Mouse (Mus musculus): ENCODE results near the gene Nol9. TPM values are rescaled to one million over a fixed set of nuclear protein-coding genes. Genes with fewer than 3 reads are reported as not detected.

The Nol9 gene
- total RNA-seq, 2 experiments from 2014 or later: 16.5 to 18.8 TPM

GRCm38 (mm10) chr4:152083611-152084220, 44.6 kb downstream of the Nol9 start:
- intact Hi-C loops (cut with DNase I): no loop called here
- no peak for DNase-seq (ENCODE audit: low spot score in 2 of 2)

DNA sequence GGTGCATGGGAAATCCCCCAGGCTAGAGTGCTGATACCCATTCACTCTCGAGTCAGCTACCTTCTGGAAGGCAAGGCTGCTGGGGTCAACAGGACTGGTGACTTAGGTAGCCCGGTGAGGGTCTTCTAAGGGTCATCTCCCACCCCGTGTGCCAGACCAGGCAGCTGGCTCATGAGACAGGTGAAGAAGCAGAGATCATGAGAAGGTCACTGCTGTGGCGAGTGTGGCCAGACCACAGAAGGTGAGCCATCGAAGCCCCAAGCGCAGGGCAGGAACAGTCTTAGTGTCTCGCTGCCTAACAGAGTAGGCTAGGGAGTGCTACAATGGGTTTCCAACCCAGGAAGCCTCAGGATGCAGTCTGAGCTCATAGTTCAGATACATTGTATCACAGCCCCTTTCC, 45.5 kb downstream of the Nol9 start:
- DNase-seq (ENCODE audit: low spot score in 2 of 2): no peak
- intact Hi-C loops (cut with DNase I): no loop called here

DNA sequence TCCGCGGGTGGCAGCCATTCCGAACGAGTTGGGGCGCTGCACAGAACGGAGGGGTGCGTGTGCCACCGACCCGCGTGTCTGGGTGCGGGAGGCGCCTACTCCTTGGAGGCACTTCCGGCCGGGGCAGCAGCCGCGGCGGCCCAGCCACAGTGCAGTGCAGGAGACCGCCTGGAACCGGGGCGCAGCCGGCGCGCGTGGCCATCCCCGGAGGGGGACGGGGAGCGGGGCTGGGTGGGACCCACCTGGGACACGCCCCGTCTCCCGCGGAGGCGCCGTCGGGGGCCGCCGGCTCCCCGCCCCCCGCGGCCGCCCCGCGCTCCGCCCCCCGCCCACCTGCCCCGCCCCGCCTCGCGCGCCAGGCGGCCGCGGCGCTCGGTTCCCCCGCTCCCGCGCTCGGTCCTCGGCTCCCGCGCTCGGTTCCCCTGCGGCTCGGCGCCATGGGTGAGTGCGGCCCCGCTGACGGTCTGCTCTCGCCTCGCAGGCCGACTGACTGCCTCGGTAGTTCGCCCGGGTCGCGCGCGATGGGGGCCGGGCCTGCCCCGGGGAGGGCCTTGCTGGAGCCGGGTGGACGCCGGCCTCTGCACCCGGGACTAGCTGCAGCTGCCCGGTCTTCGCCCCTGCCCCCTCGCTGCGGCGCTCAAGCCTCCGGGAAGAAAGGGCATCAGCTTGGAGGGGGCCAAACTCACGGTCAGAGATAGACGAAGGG, 47.5 kb downstream of the Nol9 start:
- peak; percentile 55 for DNase-seq (ENCODE audit: low spot score in 2 of 2)
- intact Hi-C loops (cut with DNase I): loop anchor here (2.0 kb wide), 1 partner anchor 48 kb away; the partner anchor contains the start of genes Nol9 and Tas1r1

DNA sequence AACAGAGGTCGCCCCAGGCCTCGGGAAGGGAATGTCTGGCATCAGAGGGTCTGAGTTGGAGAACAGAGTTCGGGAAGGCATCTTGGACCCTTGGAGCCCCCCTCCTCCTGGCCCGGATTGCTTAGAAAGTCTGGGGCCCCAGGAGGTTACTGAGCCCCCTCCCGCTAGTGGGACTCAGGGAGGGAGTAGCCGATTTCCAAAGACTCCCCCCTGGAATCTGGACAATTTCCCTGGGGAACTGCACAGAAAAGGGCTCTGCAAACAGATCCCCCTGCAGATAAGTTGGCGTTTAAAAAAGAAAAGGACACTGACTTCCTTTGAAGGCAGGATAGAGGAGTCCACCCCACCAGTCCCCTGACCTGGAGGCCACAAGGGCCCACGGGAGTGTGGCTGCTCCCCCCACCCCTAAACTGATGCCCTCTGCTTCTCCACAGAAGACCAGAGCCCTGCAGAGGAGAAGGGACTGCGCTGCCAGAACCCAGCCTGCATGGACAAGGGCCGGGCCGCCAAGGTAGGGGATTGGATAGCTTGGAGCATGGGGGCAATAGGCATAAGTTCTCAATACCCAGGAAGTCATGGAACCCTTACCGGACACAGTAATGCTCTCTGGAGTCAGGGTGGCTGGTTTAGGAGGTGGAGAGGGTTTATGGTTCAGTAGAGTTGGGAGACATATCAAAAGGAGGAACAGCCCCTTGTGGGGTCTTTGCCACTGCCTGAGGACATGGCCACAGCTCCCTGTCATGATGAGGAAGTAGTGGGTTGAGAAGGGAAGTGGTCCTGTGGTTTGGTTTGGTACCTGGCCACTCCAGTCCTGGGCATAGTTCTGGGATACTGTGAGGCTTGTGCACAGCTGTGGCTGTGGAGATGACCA, 48.3 kb downstream of the Nol9 start:
- DNase-seq (ENCODE audit: low spot score in 2 of 2): peak in 1 of 2 experiments; percentile 35
- intact Hi-C loops (cut with DNase I): loop anchor here (1.0 to 2.0 kb wide), 3 partner anchors 13 to 79 kb away; partner anchors contain the start of genes Klhl21, Nol9 and Tas1r1

DNA sequence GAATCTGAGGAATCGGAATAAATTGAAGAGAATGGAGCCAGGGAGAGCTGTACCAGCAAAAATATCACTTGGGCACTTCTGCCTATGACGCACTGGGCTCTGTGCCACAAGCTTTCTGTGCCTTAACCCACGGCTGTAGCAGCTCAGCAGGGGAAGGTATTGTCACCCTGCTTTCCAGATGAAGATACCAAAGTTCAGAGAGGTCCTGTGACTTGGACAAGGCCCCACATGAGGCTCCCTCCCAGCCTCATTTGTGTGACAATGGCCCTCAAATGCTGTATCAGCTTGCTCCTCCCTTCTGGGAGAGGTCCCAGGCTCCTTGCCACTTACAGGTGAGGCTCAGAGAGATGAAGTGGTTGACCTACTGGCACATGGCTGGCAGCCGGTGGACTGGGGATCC, 49.0 kb downstream of the Nol9 start:
- intact Hi-C loops (cut with DNase I): loop anchor here (1.0 kb wide), 2 partner anchors 12 to 80 kb away; partner anchors contain the start of gene Klhl21
- peak; percentile 70 to 86 for DNase-seq (ENCODE audit: low spot score in 2 of 2)

DNA sequence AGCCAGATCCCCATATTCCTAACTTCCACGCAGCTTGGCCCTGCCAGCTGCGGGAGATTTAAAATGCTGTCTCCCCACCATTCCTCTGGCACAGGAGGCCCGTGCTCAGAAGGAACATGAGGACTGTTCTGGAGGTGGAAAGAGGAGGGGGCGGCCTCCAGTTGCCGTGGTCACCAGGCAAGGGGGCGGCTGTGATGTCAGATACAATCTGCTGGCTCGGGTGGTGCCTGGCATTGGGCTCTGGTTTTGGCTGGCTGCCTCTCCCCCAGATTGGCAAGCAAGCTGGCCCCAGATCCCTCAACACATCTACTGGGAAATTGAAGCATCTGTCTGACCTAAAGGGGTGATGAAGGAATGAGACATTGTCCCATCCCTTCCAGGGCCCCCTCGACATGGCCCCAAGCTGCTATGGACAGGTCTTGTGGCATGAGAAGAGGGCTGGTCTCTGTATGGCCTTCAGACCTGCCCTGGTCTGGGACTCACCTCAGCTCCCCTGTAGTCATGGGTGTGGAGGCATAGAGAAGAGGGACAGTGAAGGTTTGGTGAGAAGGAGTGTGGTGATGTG, 49.5 kb downstream of the Nol9 start:
- intact Hi-C loops (cut with DNase I): loop anchor here (1.0 kb wide), 2 partner anchors 12 to 80 kb away; partner anchors contain the start of gene Klhl21
- peak; percentile 74 to 96 for DNase-seq (ENCODE audit: low spot score in 2 of 2)

GRCm38 (mm10) chr4:152090191-152090590, 51.1 kb downstream of the Nol9 start:
- DNase-seq (ENCODE audit: low spot score in 2 of 2): no peak
- intact Hi-C loops (cut with DNase I): no loop called here

DNA sequence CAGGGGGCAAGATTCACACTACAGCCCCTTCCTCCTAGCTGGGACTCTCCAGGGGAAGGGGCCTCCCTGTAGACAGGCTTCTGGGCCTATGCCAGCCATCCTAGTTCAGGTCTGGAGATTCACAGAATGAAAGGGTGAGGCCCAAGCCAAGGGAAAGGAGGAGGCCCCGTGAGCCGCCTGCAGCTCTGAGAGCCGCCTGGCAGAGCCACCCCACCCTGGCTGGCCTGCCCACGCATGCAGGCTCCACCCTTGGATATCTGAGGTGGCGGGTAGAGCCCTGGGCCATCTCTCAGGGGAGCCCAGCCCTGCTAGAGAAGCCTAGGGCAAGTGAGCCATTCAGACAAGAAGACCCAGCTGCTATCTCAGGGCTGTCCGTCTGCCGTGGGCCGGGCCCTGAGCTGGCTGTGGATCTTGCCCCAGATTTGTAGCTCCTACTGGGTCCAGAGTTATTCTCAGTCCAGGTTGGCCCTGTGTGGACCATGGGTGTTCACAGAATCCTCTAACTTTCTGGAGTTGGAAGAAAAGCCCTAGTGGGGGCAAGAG, 53.7 kb downstream of the Nol9 start:
- peak in 1 of 2 experiments; percentile 46 for DNase-seq (ENCODE audit: low spot score in 2 of 2)
- intact Hi-C loops (cut with DNase I): no loop called here

DNA sequence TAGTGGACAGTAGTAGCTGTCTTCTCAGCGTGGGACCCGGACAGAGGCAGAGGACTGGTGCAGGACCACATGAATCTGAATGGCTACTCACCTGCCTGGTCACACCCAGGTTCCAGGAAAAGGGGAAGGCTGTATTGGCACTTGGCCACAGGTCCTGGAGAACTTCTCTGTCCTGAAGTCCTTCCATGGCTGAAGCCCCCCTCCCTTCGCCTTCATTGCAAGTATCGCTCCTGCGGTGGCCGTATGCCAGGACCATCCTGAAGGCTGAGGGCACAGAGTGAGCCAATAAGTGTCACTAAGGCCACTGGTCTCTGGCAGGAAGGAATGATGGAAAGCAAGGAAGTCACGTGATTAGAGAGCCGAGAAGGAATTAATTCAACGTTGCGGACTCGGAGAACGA, 55.1 kb downstream of the Nol9 start:
- intact Hi-C loops (cut with DNase I): no loop called here
- DNase-seq (ENCODE audit: low spot score in 2 of 2): no peak

DNA sequence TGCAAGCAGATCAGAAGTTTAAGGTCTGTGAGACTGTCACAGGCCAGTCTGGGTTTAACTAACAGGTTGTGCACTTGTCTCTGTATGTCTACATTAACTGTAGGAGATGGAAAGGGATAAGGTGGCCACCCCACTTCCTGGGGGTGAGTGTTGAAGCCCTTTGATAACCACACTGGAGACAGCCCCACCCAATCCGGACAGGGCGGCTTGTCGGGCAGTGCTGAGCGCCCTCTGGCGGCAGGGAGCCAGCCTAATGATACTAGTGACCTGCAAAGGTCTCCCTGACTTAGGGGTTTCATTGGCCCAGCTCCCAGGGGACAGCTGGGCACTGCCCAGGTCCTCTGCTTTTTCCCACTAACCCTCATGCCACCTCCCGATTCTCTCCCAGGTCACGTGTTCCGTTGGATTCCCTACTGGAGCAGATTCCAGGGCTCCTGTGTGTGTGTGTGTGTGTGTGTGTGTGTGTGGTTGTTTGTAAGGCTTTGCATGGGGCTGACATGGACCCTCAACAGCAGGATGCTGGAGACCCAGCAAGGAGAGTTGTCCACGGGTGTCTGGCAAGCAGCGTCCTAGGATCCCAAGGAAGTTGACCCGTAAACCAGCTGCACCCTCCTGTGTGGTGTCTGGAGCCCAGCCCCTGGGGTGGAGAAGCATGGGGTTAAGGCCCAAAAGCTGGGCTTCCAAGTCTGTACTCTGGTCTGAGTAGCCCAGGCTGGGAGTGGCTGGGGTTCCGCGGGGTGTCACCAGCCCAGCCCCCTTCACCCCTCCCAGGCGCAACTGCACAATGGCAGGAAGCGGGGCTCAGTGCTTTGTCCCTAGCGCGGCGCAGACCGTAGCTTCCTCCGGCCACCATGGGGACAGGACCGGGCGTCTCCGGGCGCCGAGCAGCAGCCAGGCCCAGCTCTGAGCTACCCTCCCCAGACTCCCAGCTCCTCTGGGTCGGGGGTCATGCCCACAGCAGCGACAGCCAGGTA, 57.1 kb downstream of the Nol9 start:
- intact Hi-C loops (cut with DNase I): no loop called here
- DNase-seq (ENCODE audit: low spot score in 2 of 2): peak in 1 of 2 experiments; percentile 64

DNA sequence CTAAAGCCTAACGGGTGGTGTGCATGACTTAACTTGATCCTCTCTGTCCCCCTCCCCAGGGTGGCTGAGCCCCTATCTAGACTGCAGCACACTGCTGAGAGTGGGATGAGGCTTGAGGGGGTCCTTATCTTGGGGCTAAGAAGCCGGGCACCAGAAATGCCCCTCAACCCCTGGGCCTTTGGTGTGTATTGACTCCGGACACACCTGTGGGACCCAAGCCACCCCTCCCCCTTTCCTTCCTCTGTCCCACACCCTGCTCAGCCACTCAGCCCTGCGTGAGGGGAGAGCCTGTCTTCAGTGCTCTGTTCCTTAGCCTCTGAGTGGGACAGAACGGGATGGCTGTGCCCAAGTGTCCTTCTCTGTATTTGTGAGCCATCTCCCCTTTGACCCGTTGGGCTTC, 57.8 kb downstream of the Nol9 start:
- intact Hi-C loops (cut with DNase I): no loop called here
- DNase-seq (ENCODE audit: low spot score in 2 of 2): no peak

DNA sequence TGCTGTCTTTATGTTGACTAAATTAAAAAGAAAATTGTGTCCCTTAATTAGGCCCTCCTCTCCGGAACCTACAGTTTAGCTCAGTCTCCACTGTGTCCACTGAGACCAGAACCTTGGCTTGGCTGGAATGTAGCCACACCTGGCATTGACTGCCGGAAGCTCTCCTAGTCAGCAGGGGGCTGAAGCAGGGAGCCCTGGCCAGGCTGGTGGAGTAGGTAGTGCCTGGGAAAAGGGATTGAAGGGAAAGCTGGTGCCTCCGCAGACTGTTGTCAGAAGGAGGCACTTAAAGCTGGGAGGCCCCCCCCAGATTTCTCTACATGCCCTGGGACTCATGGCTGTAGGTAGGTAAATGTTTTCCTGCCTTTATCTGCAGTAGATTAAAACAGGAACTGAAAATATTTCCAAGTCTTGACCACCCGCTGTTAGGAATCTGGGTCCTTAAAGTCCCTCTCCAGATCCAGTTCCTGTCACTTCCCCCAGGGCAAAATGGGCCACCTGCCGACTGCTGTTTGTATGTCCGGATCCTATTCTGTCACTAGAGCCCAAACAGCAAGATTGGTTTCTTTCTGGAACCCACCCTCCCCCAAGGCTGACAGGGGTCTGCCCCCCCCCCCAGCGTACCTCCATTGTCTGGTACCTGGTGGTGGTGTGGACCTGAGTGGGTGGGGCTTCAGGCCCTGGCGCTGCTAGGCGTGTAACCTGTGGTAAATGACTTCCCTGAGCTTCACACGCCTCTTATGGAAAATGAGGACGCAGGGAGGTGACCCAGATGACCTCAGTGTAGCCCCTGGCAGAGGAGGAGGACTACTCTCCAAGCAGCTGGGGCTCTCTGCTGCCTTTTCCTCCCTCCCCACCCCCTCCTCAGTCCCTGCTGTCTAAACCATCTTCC, 59.0 kb downstream of the Nol9 start:
- intact Hi-C loops (cut with DNase I): no loop called here
- DNase-seq (ENCODE audit: low spot score in 2 of 2): no peak

- DNase-seq (ENCODE audit: low spot score in 2 of 2): peak; percentile 73 to 95
- intact Hi-C loops (cut with DNase I): loop anchor here (1.0 kb wide), 1 partner anchor 12 kb away; no protein-coding TSS in a partner anchor
Measured at GRCm38 (mm10) chr4:152100541-152100940, 61.4 kb downstream of the Nol9 start.

DNA sequence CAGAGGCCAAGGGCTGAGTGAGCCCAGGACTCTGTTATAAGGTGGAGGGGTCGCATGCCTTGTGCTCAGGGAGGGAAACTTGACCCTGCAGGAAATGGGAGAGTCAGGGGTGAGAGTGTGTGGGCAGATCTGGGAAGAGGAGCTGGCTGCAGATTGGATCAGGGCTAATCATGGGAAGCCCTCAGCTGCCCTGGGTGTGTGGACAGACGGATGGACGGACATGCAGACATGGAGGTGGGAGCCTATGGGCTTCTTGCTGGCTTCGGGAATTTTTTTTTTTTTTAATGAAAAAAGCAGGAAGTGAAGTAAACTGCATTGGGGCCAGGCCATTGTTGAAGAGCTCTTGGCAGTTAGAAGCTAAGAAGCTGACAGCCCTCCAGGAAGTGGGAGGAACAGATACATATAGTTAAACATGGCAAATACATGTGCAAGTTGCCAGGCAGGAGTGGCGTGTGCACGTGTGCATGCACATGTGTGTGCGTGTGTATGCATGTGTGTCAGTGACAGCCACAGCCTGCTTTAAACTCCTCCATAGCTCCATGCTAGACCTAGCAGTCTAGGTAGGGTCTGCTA, 62.0 kb downstream of the Nol9 start:
- DNase-seq (ENCODE audit: low spot score in 2 of 2): peak in 1 of 2 experiments; percentile 72
- intact Hi-C loops (cut with DNase I): no loop called here

- no peak for DNase-seq (ENCODE audit: low spot score in 2 of 2)
- intact Hi-C loops (cut with DNase I): no loop called here
Measured at GRCm38 (mm10) chr4:152101921-152102320, 62.8 kb downstream of the Nol9 start.

DNA sequence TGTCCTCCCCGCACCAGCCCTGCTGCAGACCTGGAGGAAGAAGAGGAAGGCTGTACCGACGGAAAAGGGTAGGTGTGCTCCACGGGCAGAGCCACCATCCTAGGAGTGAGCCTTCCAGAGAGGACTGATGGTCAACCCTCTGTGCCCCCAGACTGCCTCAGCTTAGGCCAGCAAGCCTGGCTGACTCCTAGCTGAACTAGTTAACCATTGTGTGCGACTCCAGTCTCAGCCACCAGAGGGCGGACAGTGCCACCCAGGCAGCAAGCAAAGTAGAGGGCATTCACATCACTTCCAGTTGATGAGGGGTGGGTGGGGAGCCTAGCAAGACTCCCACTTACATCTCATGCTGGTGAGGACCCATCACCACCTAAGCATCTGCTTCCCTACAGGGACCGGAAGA, 63.9 kb downstream of the Nol9 start:
- peak; percentile 76 to 82 for DNase-seq (ENCODE audit: low spot score in 2 of 2)
- intact Hi-C loops (cut with DNase I): no loop called here

GRCm38 (mm10) chr4:152106746-152107145, 67.6 kb downstream of the Nol9 start:
- DNase-seq (ENCODE audit: low spot score in 2 of 2): no peak
- intact Hi-C loops (cut with DNase I): no loop called here
